Mouse (Mus musculus) kidney, adult 2 months (tissue): ENCODE measurements around the gene Sdc4. TPM values are rescaled to one million over a fixed set of nuclear protein-coding genes. Genes with fewer than 3 reads are reported as not detected.
A peak's percentile ranks its signal among the peaks of the same experiment; 100 is the strongest.

Experiments
- DNase-seq: peaks from one replicate; pipeline ENCODE4 v3.0.0; 2021
- H3K27ac ChIP-seq: fragments of 200-500 bp; 2 replicates; pipeline ENCODE4 v1.5.1; 2012; ENCODE audit warnings: low read depth, low read length, control low read depth, inconsistent platforms; ENCODE audit not compliant: insufficient read depth
- H3K27me3 ChIP-seq: fragments of 200-500 bp; replicated peaks from 2 replicates; pipeline ENCODE4 v1.6.1; 2012; ENCODE audit warnings: mild to moderate bottlenecking, moderate library complexity, low read length, inconsistent platforms; ENCODE audit not compliant: control insufficient read depth, insufficient read depth
- H3K36me3 ChIP-seq: fragments of 200-500 bp; 2 replicates; pipeline ENCODE4 v1.6.1; 2012; ENCODE audit warnings: mild to moderate bottlenecking, moderate library complexity, low read length, inconsistent platforms; ENCODE audit not compliant: control insufficient read depth, insufficient read depth
- H3K4me1 ChIP-seq: fragments of 200-500 bp; 2 replicates; pipeline ENCODE4 v1.6.1; 2011; ENCODE audit warnings: low read length; ENCODE audit not compliant: control insufficient read depth, insufficient read depth
- H3K4me3 ChIP-seq: fragments of 200-500 bp; 2 replicates; pipeline ENCODE4 v1.5.1; 2011; ENCODE audit warnings: mild to moderate bottlenecking, low read depth, low read length, control low read depth; ENCODE audit not compliant: insufficient read depth
- CTCF ChIP-seq: fragments of 200-500 bp; conservative IDR thresholded peaks from 2 replicates; pipeline ENCODE4 v1.5.1; 2011; ENCODE audit warnings: low read depth, mild to moderate bottlenecking, control low read depth, low read length, moderate library complexity, mixed read lengths; ENCODE audit not compliant: insufficient read depth, insufficient read length
- POLR2A ChIP-seq: fragments of 200-500 bp; IDR thresholded peaks from one replicate; pipeline ENCODE4 v1.6.1; 2011; ENCODE audit warnings: low read depth, low read length, control low read depth
- WGBS: fragments of 180-500 bp; shearing (Covaris S2); methylation state at CpG from one replicate; pipeline ENCODE4 v1.1.7; 2018; 5-methylcytosine and 5-hydroxymethylcytosine counted together
- polyA plus RNA-seq: library from polyadenylated mRNA; depleted of rRNA; stranded (reverse); fragments of >200 nt; gene quantifications from 2 replicates; pipeline ENCODE4 v1.2.3, GENCODE M21; 2012

Sdc4 gene
- polyA plus RNA-seq, 1 experiment: 212 TPM

GRCm38 (mm10) chr2:164448921-164449320, 5.2 kb upstream of the Sdc4 start:
- WGBS: 37% methylated on average over 5 of the region's 5 CpGs
- Histone ChIP-seq H3K4me1 (peaks cover 14% of the 10 kb centered on the region), H3K27me3 (no peaks in the 10 kb centered on the region), H3K4me3 (no peak overlapping the region), H3K36me3 (no peaks in the 10 kb centered on the region), H3K27ac (no peak overlapping the region)
- TF ChIP-seq CTCF: no peak
- TF ChIP-seq POLR2A: no peak
- DNase-seq: peak; percentile 54

DNA sequence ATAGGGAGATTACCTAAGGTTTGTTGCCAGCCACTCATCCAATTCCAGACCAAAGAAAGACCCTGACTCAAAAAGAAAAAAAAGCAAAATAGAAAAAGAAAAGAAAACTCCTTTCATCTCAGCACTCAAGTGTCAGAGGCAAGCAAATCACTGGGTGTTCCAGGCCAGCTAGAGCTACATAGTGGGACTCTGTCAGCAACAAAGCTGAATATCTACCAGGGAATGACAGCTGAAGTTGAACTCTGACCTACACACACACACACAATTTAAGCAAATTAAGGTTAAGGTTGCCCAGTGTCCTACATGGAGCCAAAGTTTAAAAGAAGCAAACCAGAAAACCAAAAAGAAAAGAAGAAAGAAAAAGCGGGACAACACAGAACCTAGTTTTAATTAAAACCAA, 4.5 kb upstream of the Sdc4 start:
- H3K27me3 ChIP-seq: no peaks in the 10 kb centered on the region
- peaks cover 13% of the 10 kb centered on the region for H3K4me1 ChIP-seq
- no peak overlapping the region for H3K27ac ChIP-seq
- TF ChIP-seq CTCF (no peak), POLR2A (no peak)
- DNase-seq: peak; percentile 66
- WGBS: 52% methylated on average over 1 of the region's 1 CpGs
- no peaks in the 10 kb centered on the region for H3K36me3 ChIP-seq
- H3K4me3 ChIP-seq: no peak overlapping the region

GRCm38 (mm10) chr2:164446086-164446469, 2.4 kb upstream of the Sdc4 start:
- Histone ChIP-seq H3K4me1 (peaks cover 8% of the 10 kb centered on the region; the same call in 1 of the 2 replicates), H3K27me3 (no peaks in the 10 kb centered on the region), H3K36me3 (no peaks in the 10 kb centered on the region), H3K27ac (peak overlapping the region; percentile 34; the same call in 1 of the 2 replicates), H3K4me3 (no peak overlapping the region)
- 50% methylated on average over 3 of the region's 3 CpGs for WGBS
- peak; percentile 61 for DNase-seq
- TF ChIP-seq POLR2A (no peak), CTCF (no peak)

DNA sequence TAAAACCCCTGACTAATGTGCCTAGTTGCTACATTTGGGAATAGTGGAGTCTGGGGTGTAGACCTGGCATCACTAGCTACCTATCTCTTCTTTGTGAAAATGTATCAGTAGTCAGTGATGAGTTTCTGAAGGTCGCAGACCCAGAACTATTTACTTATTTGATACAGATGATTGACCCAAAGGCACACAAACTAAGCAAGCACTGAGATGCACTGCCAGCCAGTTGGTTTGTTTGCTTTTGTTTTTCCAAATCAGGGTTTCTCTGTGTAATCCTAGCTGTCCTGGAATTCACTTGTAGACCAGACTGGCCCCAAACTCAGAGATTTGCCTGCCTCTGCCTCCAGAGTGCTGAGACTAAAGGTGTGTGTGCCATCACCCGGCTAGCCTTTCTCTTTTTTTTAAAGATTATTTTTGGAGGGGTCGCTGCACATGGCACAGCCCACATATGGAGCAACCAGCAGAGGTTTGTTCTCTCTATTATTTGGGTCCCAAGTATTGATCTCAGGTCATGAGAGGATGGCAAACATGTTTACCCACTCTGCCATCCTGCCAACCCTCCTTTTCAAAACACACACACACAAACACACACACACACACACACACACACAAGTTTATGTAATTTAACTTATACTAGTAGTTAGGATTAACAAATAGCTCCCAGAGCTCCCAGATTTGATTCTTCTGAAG, 1.9 kb upstream of the Sdc4 start:
- DNase-seq: no peak
- Histone ChIP-seq H3K27ac (0 out of 2 replicates have a peak overlapping the region, but pooled peaks have one; percentile 8), H3K4me1 (peaks cover 8% of the 10 kb centered on the region; the same call in 1 of the 2 replicates), H3K27me3 (no peaks in the 10 kb centered on the region), H3K4me3 (no peak overlapping the region), H3K36me3 (no peaks in the 10 kb centered on the region)
- TF ChIP-seq CTCF (no peak), POLR2A (no peak)
- 78% methylated on average over 3 of the region's 3 CpGs for WGBS

DNA sequence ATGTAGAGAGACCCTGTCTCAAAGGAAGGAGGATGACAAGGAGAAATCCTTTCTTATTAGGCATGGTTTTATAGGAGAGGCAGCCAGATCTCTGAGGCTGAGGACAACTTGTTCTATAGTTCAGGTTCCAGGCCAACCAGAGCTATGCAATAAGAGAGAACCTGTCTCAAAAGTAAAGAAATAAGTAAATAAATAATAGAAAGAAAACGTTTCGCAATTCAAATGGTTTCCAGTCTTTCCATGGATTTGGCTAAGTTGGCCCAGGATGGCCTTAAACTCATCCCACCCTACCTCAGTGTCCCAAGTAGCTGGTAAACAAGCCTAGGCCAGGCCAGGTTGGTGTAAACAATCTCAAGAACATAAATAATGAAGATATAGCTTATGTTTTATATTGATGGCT, 1.0 kb upstream of the Sdc4 start:
- TF ChIP-seq CTCF (no peak), POLR2A (no peak)
- H3K27ac ChIP-seq: no peak overlapping the region
- no peaks in the 10 kb centered on the region; the same call in 1 of the 2 replicates for H3K36me3 ChIP-seq
- no peak overlapping the region for H3K4me3 ChIP-seq
- WGBS: 76% methylated on average over 2 of the region's 2 CpGs
- no peak for DNase-seq
- H3K4me1 ChIP-seq: peaks cover 8% of the 10 kb centered on the region; the same call in 1 of the 2 replicates
- H3K27me3 ChIP-seq: no peaks in the 10 kb centered on the region

- no peaks in the 10 kb centered on the region for H3K27me3 ChIP-seq
- peak overlapping the region; percentile 98 for H3K27ac ChIP-seq
- WGBS: under 1% methylated on average over 26 of the region's 26 CpGs
- DNase-seq: peak; percentile 96
- TF ChIP-seq CTCF: no peak
- TF ChIP-seq POLR2A: peak; percentile 97
- H3K36me3 ChIP-seq: no peaks in the 10 kb centered on the region; the same call in 1 of the 2 replicates
- peaks cover 14% of the 10 kb centered on the region; the same call in 1 of the 2 replicates for H3K4me1 ChIP-seq
- H3K4me3 ChIP-seq: peak overlapping the region; percentile 95
These were observed 643 bp downstream of the Sdc4 start for GRCm38 (mm10) chr2:164443051-164443437.

DNA sequence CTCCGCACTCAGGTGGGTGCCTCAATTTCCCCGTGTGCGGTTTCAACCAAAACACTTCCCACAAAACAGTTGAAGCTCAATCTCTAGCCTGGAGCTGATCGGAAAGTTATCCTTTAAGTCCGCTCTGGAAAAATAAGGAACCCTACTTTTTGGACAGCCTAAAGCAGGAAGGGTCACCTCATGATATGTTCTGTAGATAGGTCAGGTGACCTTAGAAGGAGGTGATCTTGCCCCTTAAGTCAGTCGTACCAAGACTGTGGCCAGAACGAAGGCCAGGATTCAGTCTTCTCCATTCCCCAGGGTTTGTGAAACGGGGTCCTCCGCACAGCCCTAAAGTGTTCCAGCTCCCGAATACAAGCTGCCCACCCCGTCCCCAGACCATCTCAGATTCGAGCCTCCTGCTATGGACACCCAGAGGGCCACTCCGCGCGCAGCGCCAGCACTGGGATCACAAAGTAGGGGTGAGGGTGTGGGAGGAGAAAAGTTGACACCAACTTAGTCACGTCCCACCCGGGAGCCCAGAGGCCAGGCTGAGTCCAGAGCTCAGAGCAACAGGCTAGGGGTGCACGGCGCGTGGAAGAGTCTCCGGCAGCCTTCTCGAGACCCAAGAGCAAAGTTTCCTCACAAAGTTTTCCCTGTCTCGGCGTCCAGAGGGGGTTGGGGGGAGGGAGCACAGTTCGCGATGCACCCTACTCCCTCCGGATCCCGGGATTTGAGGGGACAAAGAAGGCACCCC, 1.2 kb downstream of the Sdc4 start:
- no peaks in the 10 kb centered on the region; the same call in 1 of the 2 replicates for H3K36me3 ChIP-seq
- peak overlapping the region; percentile 95 for H3K4me3 ChIP-seq
- no peak for DNase-seq
- H3K4me1 ChIP-seq: peaks cover 14% of the 10 kb centered on the region; the same call in 1 of the 2 replicates
- no peak for TF ChIP-seq CTCF
- TF ChIP-seq POLR2A: no peak
- H3K27ac ChIP-seq: peak overlapping the region; percentile 98
- 5% methylated on average over 29 of the region's 29 CpGs for WGBS
- H3K27me3 ChIP-seq: no peaks in the 10 kb centered on the region
